Mouse (Mus musculus) heart, postnatal 0 days (tissue): ENCODE measurements around the gene H2-K1. TPM values are rescaled to one million over a fixed set of nuclear protein-coding genes. Genes with fewer than 3 reads are reported as not detected.
A peak's percentile ranks its signal among the peaks of the same experiment; 100 is the strongest.
"Not testable (repeated sequence)": the region's sequence is repeated elsewhere in the genome, so short reads cannot be mapped to it uniquely, and the experiment has no call there.

Experiments used
- ATAC-seq: fragments of 200-750 bp; cut with Nextera tagmentation; 2 replicates; pipeline ENCODE4 v1.8.0; 2017; ENCODE audit warnings: low read depth, moderate number of reproducible peaks, moderate library complexity; ENCODE audit not compliant: insufficient read depth
- DNase-seq: peaks from one replicate; pipeline ENCODE4 v3.0.0-alpha.2; 2016; ENCODE audit warnings: low spot score
- H3K27ac ChIP-seq: fragments of 300-500 bp; sonication (generic); 2 replicates; pipeline ENCODE4 v1.5.1; 2014; ENCODE audit warnings: low read depth, mild to moderate bottlenecking
- H3K27me3 ChIP-seq: fragments of 300-500 bp; sonication (generic); 2 replicates; pipeline ENCODE4 v1.6.1; 2014; ENCODE audit warnings: low read length, mixed read lengths; ENCODE audit not compliant: control insufficient read depth, insufficient read depth
- H3K36me3 ChIP-seq: fragments of 300-500 bp; sonication (generic); replicated peaks from 2 replicates; pipeline ENCODE4 v1.6.1; 2014; ENCODE audit warnings: low read length, mixed read lengths; ENCODE audit not compliant: control insufficient read depth, insufficient read depth
- H3K4me1 ChIP-seq: fragments of 300-500 bp; sonication (generic); 2 replicates; pipeline ENCODE4 v1.6.1; 2014; ENCODE audit warnings: antibody characterized with exemption; ENCODE audit not compliant: control insufficient read depth, insufficient read depth
- H3K4me2 ChIP-seq: fragments of 300-500 bp; sonication (generic); 2 replicates; pipeline ENCODE4 v1.6.1; 2014; ENCODE audit warnings: low read depth, mild to moderate bottlenecking, low read length, moderate library complexity
- H3K4me3 ChIP-seq: fragments of 300-500 bp; sonication (generic); 2 replicates; pipeline ENCODE4 v1.5.1; 2014; ENCODE audit warnings: low read depth, low read length
- H3K9ac ChIP-seq: fragments of 300-500 bp; sonication (generic); replicated peaks from 2 replicates; pipeline ENCODE4 v1.6.1; 2014; ENCODE audit warnings: low read depth, low read length, mixed read lengths
- H3K9me3 ChIP-seq: fragments of 300-500 bp; sonication (generic); replicated peaks from 2 replicates; pipeline ENCODE4 v1.6.1; 2016; ENCODE audit warnings: low read length; ENCODE audit not compliant: control insufficient read depth
- CTCF ChIP-seq: IDR thresholded peaks from 2 replicates; pipeline ENCODE4 v1.5.1; 2016; ENCODE audit warnings: antibody characterized with exemption, control low read depth, low read depth
- EP300 ChIP-seq: IDR thresholded peaks from 2 replicates; pipeline ENCODE4 v1.6.1; 2016; ENCODE audit warnings: antibody characterized with exemption, low read depth
- whole genome bisulfite sequencing: fragments of 180-500 bp; shearing (Covaris S2); extraction: QIAGEN DNeasy Blood & Tissue Kit; methylation state at CpG from one replicate; pipeline ENCODE4 v1.1.7; 2014; 5-methylcytosine and 5-hydroxymethylcytosine counted together
- polyA plus RNA-seq: library from polyadenylated mRNA; unstranded; fragments of >200 nt; fragmentation: Nextera tagmentation; extraction: Ambion mirVana; gene quantifications from 2 replicates; pipeline ENCODE4 v1.2.1, GENCODE M21; 2015
- total RNA-seq: library from RNA; depleted of rRNA; stranded (reverse); fragments of >200 nt; gene quantifications from 2 replicates; pipeline ENCODE4 v1.2.3, GENCODE M21; 2014; ENCODE audit warnings: low replicate concordance

Gene H2-K1
- total and polyA plus RNA-seq, 2 experiments from 2014 or later = 48.4 to 84.5 TPM

GRCm38 (mm10) chr17:33994959-33995358, 5.2 kb downstream of the H2-K1 start:
- Histone ChIP-seq H3K27me3 (no peaks in the 10 kb centered on the region), H3K4me2 (no peak overlapping the region), H3K27ac (no peak overlapping the region), H3K4me1 (peaks cover 4% of the 10 kb centered on the region; the same call in 1 of the 2 replicates), H3K9me3 (no peaks in the 10 kb centered on the region), H3K9ac (no peak overlapping the region), H3K4me3 (no peak overlapping the region), H3K36me3 (no peaks in the 10 kb centered on the region)
- DNase-seq (no peak), ATAC-seq (no peak)
- no peak for TF ChIP-seq EP300
- TF ChIP-seq CTCF = no peak
- WGBS = 84% methylated on average over 8 of the region's 8 CpGs

- H3K27me3 ChIP-seq = no peaks in the 10 kb centered on the region
- ATAC-seq = peak; percentile 27; the same call in 1 of the 2 replicates
- no peak overlapping the region for H3K9ac ChIP-seq
- no peaks in the 10 kb centered on the region for H3K36me3 ChIP-seq
- H3K4me1 ChIP-seq = no peaks in the 10 kb centered on the region
- no peak overlapping the region for H3K4me2 ChIP-seq
- H3K27ac ChIP-seq = no peak overlapping the region
- peak; percentile 66 for DNase-seq
- no peak overlapping the region for H3K4me3 ChIP-seq
- TF ChIP-seq CTCF = peak; percentile 69
- no peak for TF ChIP-seq EP300
- no peaks in the 10 kb centered on the region for H3K9me3 ChIP-seq
- WGBS = 26% methylated on average over 10 of the region's 10 CpGs
These were observed 8.1 kb downstream of the H2-K1 start for GRCm38 (mm10) chr17:33991788-33992664.

GRCm38 (mm10) chr17:33982136-33982535, 18.0 kb downstream of the H2-K1 start:
- not testable (repeated sequence) for H3K36me3 ChIP-seq, H3K4me2 ChIP-seq, H3K4me3 ChIP-seq, ATAC-seq, DNase-seq, H3K9ac ChIP-seq, H3K27ac ChIP-seq, H3K9me3 ChIP-seq
- peaks cover 17% of the 10 kb centered on the region for H3K4me1 ChIP-seq
- 8% methylated on average over 8 of the region's 8 CpGs for WGBS
- H3K27me3 ChIP-seq = peaks cover 37% of the 10 kb centered on the region
- peak; percentile 86 for TF ChIP-seq CTCF

- H3K27me3 ChIP-seq = peaks cover 39% of the 10 kb centered on the region
- TF ChIP-seq EP300 (peak; percentile 87), CTCF (peak; percentile 50)
- peak overlapping the region; percentile 82 for H3K27ac ChIP-seq
- H3K9me3 ChIP-seq, H3K36me3 ChIP-seq, H3K9ac ChIP-seq: not testable (repeated sequence)
- under 1% methylated on average over 27 of the region's 27 CpGs for WGBS
- peak overlapping the region; percentile 58 for H3K4me2 ChIP-seq
- peak; percentile 91 for ATAC-seq
- H3K4me3 ChIP-seq = peak overlapping the region; percentile 49
- peaks cover 17% of the 10 kb centered on the region for H3K4me1 ChIP-seq
- DNase-seq = peak; percentile 96
These were observed 18.8 kb downstream of the H2-K1 start for GRCm38 (mm10) chr17:33981192-33981909.

- Histone ChIP-seq H3K36me3 (no peaks in the 10 kb centered on the region), H3K9ac (no peak overlapping the region), H3K4me3 (no peak overlapping the region), H3K4me1 (peaks cover 17% of the 10 kb centered on the region), H3K27me3 (peaks cover 38% of the 10 kb centered on the region), H3K9me3 (no peaks in the 10 kb centered on the region), H3K4me2 (peak overlapping the region; percentile 58; the same call in 1 of the 2 replicates), H3K27ac (peak overlapping the region; percentile 81)
- 72% methylated on average over 19 of the region's 19 CpGs for WGBS
- DNase-seq (no peak), ATAC-seq (no peak)
- TF ChIP-seq CTCF (no peak), EP300 (no peak)
These were observed 19.7 kb downstream of the H2-K1 start for GRCm38 (mm10) chr17:33980181-33981035.
